Mouse (Mus musculus) lung, embryonic 14.5 days (tissue): Measurements from ENCODE around the gene Ubxn10. TPM values are rescaled to one million over a fixed set of nuclear protein-coding genes. Genes with fewer than 3 reads are reported as not detected.

Source experiments
- ATAC-seq: fragments of 200-750 bp; cut with Nextera tagmentation; 2 replicates; pipeline ENCODE4 v1.8.0; 2017; ENCODE audit warnings: mild to moderate bottlenecking, moderate TSS enrichment, moderate library complexity; ENCODE audit not compliant: insufficient read depth
- DNase-seq: peaks from one replicate; pipeline ENCODE4 v3.0.0-alpha.2; 2015
- H3K27ac ChIP-seq: fragments of 300-500 bp; sonication (generic); 2 replicates; pipeline ENCODE4 v1.5.1; 2014; ENCODE audit warnings: low read depth, mild to moderate bottlenecking, moderate library complexity
- H3K27me3 ChIP-seq: fragments of 300-500 bp; sonication (generic); 2 replicates; pipeline ENCODE4 v1.6.1; 2014; ENCODE audit warnings: low read length, control low read depth; ENCODE audit not compliant: insufficient read depth
- H3K36me3 ChIP-seq: fragments of 300-500 bp; sonication (generic); 2 replicates; pipeline ENCODE4 v1.6.1; 2014; ENCODE audit warnings: control low read depth; ENCODE audit not compliant: insufficient read depth
- H3K4me1 ChIP-seq: fragments of 300-500 bp; sonication (generic); 2 replicates; pipeline ENCODE4 v1.6.1; 2014; ENCODE audit warnings: antibody characterized with exemption, control low read depth; ENCODE audit not compliant: insufficient read depth
- H3K4me2 ChIP-seq: fragments of 300-500 bp; sonication (generic); 2 replicates; pipeline ENCODE4 v1.6.1; 2014; ENCODE audit warnings: mild to moderate bottlenecking
- H3K4me3 ChIP-seq: fragments of 300-500 bp; sonication (generic); 2 replicates; pipeline ENCODE4 v1.5.1; 2014; ENCODE audit warnings: low read depth, low read length
- H3K9ac ChIP-seq: fragments of 300-500 bp; sonication (generic); 2 replicates; pipeline ENCODE4 v1.6.1; 2014
- H3K9me3 ChIP-seq: fragments of 300-500 bp; sonication (generic); 2 replicates; pipeline ENCODE4 v1.6.1; 2016; ENCODE audit warnings: low read depth, low read length, control low read depth
- CTCF ChIP-seq: IDR thresholded peaks from 2 replicates; pipeline ENCODE4 v1.5.1; 2016; ENCODE audit warnings: antibody characterized with exemption, low read depth
- WGBS: fragments of 180-500 bp; shearing (Covaris S2); extraction: QIAGEN DNeasy Blood & Tissue Kit; methylation state at CpG from one replicate; pipeline ENCODE4 v1.1.7; 2014; 5-methylcytosine and 5-hydroxymethylcytosine counted together
- polyA plus RNA-seq: library from polyadenylated mRNA; unstranded; fragments of >200 nt; fragmentation: Nextera tagmentation; extraction: Ambion mirVana; gene quantifications from 2 replicates; pipeline ENCODE4 v1.2.1, GENCODE M21; 2014

Ubxn10 gene
- polyA plus RNA-seq, 1 experiment from 2014 or later = 1.5 TPM

GRCm38 (mm10) chr4:138772386-138772785 lies 35.4 kb upstream of the Ubxn10 start:
- Histone ChIP-seq H3K27me3 (no peaks in the 10 kb centered on the region), H3K4me2 (no peak overlapping the region), H3K4me1 (no peaks in the 10 kb centered on the region), H3K9ac (no peak overlapping the region), H3K36me3 (no peaks in the 10 kb centered on the region), H3K27ac (no peak overlapping the region), H3K9me3 (no peaks in the 10 kb centered on the region), H3K4me3 (no peak overlapping the region)
- ATAC-seq (no peak), DNase-seq (no peak)
- WGBS = 68% methylated on average over 5 of the region's 5 CpGs
- TF ChIP-seq CTCF = no peak

DNA sequence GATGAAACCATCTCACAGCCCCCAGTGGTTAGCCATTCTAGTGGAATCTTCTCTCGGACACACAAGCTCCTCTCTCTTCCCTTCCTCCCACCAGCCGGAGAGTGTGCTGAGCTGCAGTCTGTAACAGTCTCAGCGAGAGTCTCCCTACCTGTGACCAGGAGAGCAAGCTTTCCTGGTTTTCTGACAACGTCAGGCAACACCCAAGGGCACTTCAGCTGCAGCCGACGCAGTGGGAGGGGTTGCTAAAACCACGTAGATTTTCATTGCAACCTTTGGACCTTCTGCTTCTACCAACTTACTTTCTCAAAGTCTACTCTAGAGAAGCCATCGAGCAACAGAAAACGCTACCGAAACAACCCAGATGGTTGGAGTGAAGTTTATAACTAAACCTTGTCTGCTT lies 35.0 kb upstream of the Ubxn10 start:
- 64% methylated on average over 10 of the region's 10 CpGs for WGBS
- no peak for TF ChIP-seq CTCF
- no peak overlapping the region for H3K4me3 ChIP-seq
- H3K9me3 ChIP-seq = no peaks in the 10 kb centered on the region
- no peak overlapping the region for H3K9ac ChIP-seq
- no peaks in the 10 kb centered on the region for H3K27me3 ChIP-seq
- no peak for ATAC-seq
- DNase-seq = no peak
- H3K4me2 ChIP-seq = no peak overlapping the region
- no peaks in the 10 kb centered on the region for H3K4me1 ChIP-seq
- H3K27ac ChIP-seq = no peak overlapping the region
- no peaks in the 10 kb centered on the region for H3K36me3 ChIP-seq

- WGBS = 61% methylated on average over 9 of the region's 9 CpGs
- no peak for ATAC-seq
- no peak overlapping the region for H3K4me3 ChIP-seq
- TF ChIP-seq CTCF = no peak
- no peak for DNase-seq
- H3K9ac ChIP-seq = no peak overlapping the region
- H3K4me1 ChIP-seq = no peaks in the 10 kb centered on the region
- H3K9me3 ChIP-seq = no peaks in the 10 kb centered on the region
- H3K27ac ChIP-seq = no peak overlapping the region
- no peaks in the 10 kb centered on the region for H3K27me3 ChIP-seq
- no peak overlapping the region for H3K4me2 ChIP-seq
- no peaks in the 10 kb centered on the region for H3K36me3 ChIP-seq
Measured at GRCm38 (mm10) chr4:138762266-138762665, 25.3 kb upstream of the Ubxn10 start.

GRCm38 (mm10) chr4:138757416-138757815 lies 20.4 kb upstream of the Ubxn10 start, which contains the start of gene Pla2g2f:
Gene Pla2g2f (minus strand): TSS chr4:138757626.
- DNase-seq = no peak
- 79% methylated on average over 8 of the region's 8 CpGs for WGBS

GRCm38 (mm10) chr4:138755983-138756382 lies 19.0 kb upstream of the Ubxn10 start:
- no peaks in the 10 kb centered on the region for H3K4me1 ChIP-seq
- no peak overlapping the region for H3K9ac ChIP-seq
- 71% methylated on average over 11 of the region's 11 CpGs for WGBS
- ATAC-seq = no peak
- H3K9me3 ChIP-seq = no peaks in the 10 kb centered on the region
- H3K27me3 ChIP-seq = no peaks in the 10 kb centered on the region
- no peak overlapping the region for H3K27ac ChIP-seq
- no peak for DNase-seq
- no peaks in the 10 kb centered on the region for H3K36me3 ChIP-seq
- H3K4me3 ChIP-seq = no peak overlapping the region
- no peak for TF ChIP-seq CTCF
- H3K4me2 ChIP-seq = no peak overlapping the region

More at GRCm38 (mm10) chr4:138757416-138757815, 20.4 kb upstream of the Ubxn10 start, which contains the start of gene Pla2g2f:
- no peaks in the 10 kb centered on the region for H3K4me1 ChIP-seq
- H3K9me3 ChIP-seq = no peaks in the 10 kb centered on the region
- no peak for TF ChIP-seq CTCF
- H3K27ac ChIP-seq = no peak within 1 kb of the TSS
- no peak within 1 kb of the TSS for H3K4me2 ChIP-seq
- ATAC-seq = no peak
- H3K4me3 ChIP-seq = no peak within 1 kb of the TSS
- no peaks in the 10 kb centered on the region for H3K36me3 ChIP-seq
- H3K27me3 ChIP-seq = no peaks in the 10 kb centered on the region
- no peak within 1 kb of the TSS for H3K9ac ChIP-seq

- H3K9me3 ChIP-seq = no peaks in the 10 kb centered on the region
- H3K27ac ChIP-seq = no peak overlapping the region
- H3K4me3 ChIP-seq = no peak overlapping the region
- ATAC-seq = no peak
- no peak overlapping the region for H3K4me2 ChIP-seq
- 59% methylated on average over 4 of the region's 4 CpGs for WGBS
- H3K4me1 ChIP-seq = no peaks in the 10 kb centered on the region
- no peak for DNase-seq
- TF ChIP-seq CTCF = no peak
- no peaks in the 10 kb centered on the region for H3K36me3 ChIP-seq
- no peaks in the 10 kb centered on the region for H3K27me3 ChIP-seq
- H3K9ac ChIP-seq = no peak overlapping the region
Measured at GRCm38 (mm10) chr4:138755439-138755838, 18.5 kb upstream of the Ubxn10 start.

- no peak overlapping the region for H3K4me3 ChIP-seq
- no peak overlapping the region for H3K4me2 ChIP-seq
- no peak overlapping the region for H3K27ac ChIP-seq
- H3K4me1 ChIP-seq = no peaks in the 10 kb centered on the region
- no peak for ATAC-seq
- no peak overlapping the region for H3K9ac ChIP-seq
- no peaks in the 10 kb centered on the region for H3K36me3 ChIP-seq
- H3K27me3 ChIP-seq = no peaks in the 10 kb centered on the region
- TF ChIP-seq CTCF = no peak
- WGBS = 62% methylated on average over 9 of the region's 9 CpGs
- no peak for DNase-seq
- H3K9me3 ChIP-seq = no peaks in the 10 kb centered on the region
Measured at GRCm38 (mm10) chr4:138754432-138754831, 17.5 kb upstream of the Ubxn10 start.

DNA sequence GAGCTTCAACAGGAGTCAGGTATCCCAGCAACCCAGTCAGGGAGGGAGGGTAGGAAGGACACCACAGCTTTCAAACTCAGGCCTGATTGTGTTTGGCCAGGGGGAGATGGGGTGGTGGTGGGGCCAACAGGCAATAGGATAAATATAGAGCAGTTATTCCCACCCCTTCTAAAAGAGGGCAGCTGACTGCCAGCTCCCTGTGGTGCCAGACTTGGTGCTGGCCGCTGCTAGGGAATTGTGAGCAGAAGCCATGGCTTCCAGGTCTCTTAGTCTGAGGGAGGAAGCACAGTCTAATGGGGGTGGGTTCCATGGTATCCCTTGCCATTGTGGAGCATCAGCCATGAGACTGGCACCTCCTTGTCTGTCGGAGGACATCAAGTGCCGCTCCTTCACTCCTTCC lies 16.6 kb upstream of the Ubxn10 start:
- ATAC-seq (no peak), DNase-seq (no peak)
- TF ChIP-seq CTCF = no peak
- no peak overlapping the region for H3K27ac ChIP-seq
- 87% methylated on average over 3 of the region's 3 CpGs for WGBS
- no peak overlapping the region for H3K9ac ChIP-seq
- H3K9me3 ChIP-seq = no peaks in the 10 kb centered on the region
- H3K4me2 ChIP-seq = no peak overlapping the region
- no peaks in the 10 kb centered on the region for H3K27me3 ChIP-seq
- H3K4me3 ChIP-seq = no peak overlapping the region
- H3K4me1 ChIP-seq = no peaks in the 10 kb centered on the region
- H3K36me3 ChIP-seq = no peaks in the 10 kb centered on the region
